Mouse (Mus musculus): Measurements from ENCODE around the gene Abhd14b. TPM values are rescaled to one million over a fixed set of nuclear protein-coding genes. Genes with fewer than 3 reads are reported as not detected.

Gene Abhd14b
- total RNA-seq (2017) = 2.7 to 3.3 TPM (median 3.2 TPM) in 3 replicates

GRCm38 (mm10) chr9:106447348-106447747 lies at the start of gene Abhd14b, which contains the start of gene Abhd14a:
TSS of gene Abhd14b (plus strand) at chr9:106447459.
TSS of gene Abhd14a (minus strand) at chr9:106447678.
- ATAC-seq (replicated peaks; ENCODE audit: insufficient number of reproducible peaks, low FRiP score, low TSS enrichment, poor library complexity, severe bottlenecking) = peak; percentile 75

- ATAC-seq (replicated peaks; ENCODE audit: insufficient number of reproducible peaks, low FRiP score, low TSS enrichment, poor library complexity, severe bottlenecking) = no peak
These were observed 49.5 kb upstream of the Abhd14b start for GRCm38 (mm10) chr9:106397733-106398132.

- ATAC-seq (replicated peaks; ENCODE audit: insufficient number of reproducible peaks, low FRiP score, low TSS enrichment, poor library complexity, severe bottlenecking) = no peak
These were observed 48.5 kb upstream of the Abhd14b start for GRCm38 (mm10) chr9:106398667-106399311.

- no peak for ATAC-seq (replicated peaks; ENCODE audit: insufficient number of reproducible peaks, low FRiP score, low TSS enrichment, poor library complexity, severe bottlenecking)
These were observed 47.5 kb upstream of the Abhd14b start for GRCm38 (mm10) chr9:106399808-106400207.

- ATAC-seq (replicated peaks; ENCODE audit: insufficient number of reproducible peaks, low FRiP score, low TSS enrichment, poor library complexity, severe bottlenecking) = no peak
These were observed 45.1 kb upstream of the Abhd14b start for GRCm38 (mm10) chr9:106402149-106402548.

- ATAC-seq (replicated peaks; ENCODE audit: insufficient number of reproducible peaks, low FRiP score, low TSS enrichment, poor library complexity, severe bottlenecking) = no peak
These were observed 44.5 kb upstream of the Abhd14b start for GRCm38 (mm10) chr9:106402607-106403375.

GRCm38 (mm10) chr9:106405275-106405674 lies 42.0 kb upstream of the Abhd14b start:
- no peak for ATAC-seq (replicated peaks; ENCODE audit: insufficient number of reproducible peaks, low FRiP score, low TSS enrichment, poor library complexity, severe bottlenecking)

GRCm38 (mm10) chr9:106406443-106407078 lies 40.7 kb upstream of the Abhd14b start:
- no peak for ATAC-seq (replicated peaks; ENCODE audit: insufficient number of reproducible peaks, low FRiP score, low TSS enrichment, poor library complexity, severe bottlenecking)

- no peak for ATAC-seq (replicated peaks; ENCODE audit: insufficient number of reproducible peaks, low FRiP score, low TSS enrichment, poor library complexity, severe bottlenecking)
These were observed 38.2 kb upstream of the Abhd14b start for GRCm38 (mm10) chr9:106409096-106409495.

- ATAC-seq (replicated peaks; ENCODE audit: insufficient number of reproducible peaks, low FRiP score, low TSS enrichment, poor library complexity, severe bottlenecking) = no peak
These were observed 37.1 kb upstream of the Abhd14b start for GRCm38 (mm10) chr9:106410086-106410650.

- ATAC-seq (replicated peaks; ENCODE audit: insufficient number of reproducible peaks, low FRiP score, low TSS enrichment, poor library complexity, severe bottlenecking) = peak; percentile 44
These were observed 36.1 kb upstream of the Abhd14b start for GRCm38 (mm10) chr9:106411091-106411594.

- no peak for ATAC-seq (replicated peaks; ENCODE audit: insufficient number of reproducible peaks, low FRiP score, low TSS enrichment, poor library complexity, severe bottlenecking)
These were observed 35.5 kb upstream of the Abhd14b start for GRCm38 (mm10) chr9:106411729-106412128.

- ATAC-seq (replicated peaks; ENCODE audit: insufficient number of reproducible peaks, low FRiP score, low TSS enrichment, poor library complexity, severe bottlenecking) = no peak
These were observed 35.0 kb upstream of the Abhd14b start for GRCm38 (mm10) chr9:106412210-106412609.

GRCm38 (mm10) chr9:106413606-106414005 lies 33.7 kb upstream of the Abhd14b start:
- no peak for ATAC-seq (replicated peaks; ENCODE audit: insufficient number of reproducible peaks, low FRiP score, low TSS enrichment, poor library complexity, severe bottlenecking)

- ATAC-seq (replicated peaks; ENCODE audit: insufficient number of reproducible peaks, low FRiP score, low TSS enrichment, poor library complexity, severe bottlenecking) = no peak
These were observed 30.4 kb upstream of the Abhd14b start for GRCm38 (mm10) chr9:106416826-106417225.

GRCm38 (mm10) chr9:106417841-106418625 lies 29.2 kb upstream of the Abhd14b start:
- no peak for ATAC-seq (replicated peaks; ENCODE audit: insufficient number of reproducible peaks, low FRiP score, low TSS enrichment, poor library complexity, severe bottlenecking)

GRCm38 (mm10) chr9:106420608-106421007 lies 26.7 kb upstream of the Abhd14b start:
- no peak for ATAC-seq (replicated peaks; ENCODE audit: insufficient number of reproducible peaks, low FRiP score, low TSS enrichment, poor library complexity, severe bottlenecking)

Data from monocyte, adult 5-6 weeks (primary cell).